Mouse (Mus musculus) midbrain, embryonic 11.5 days (tissue): ENCODE measurements around the gene Asap2. TPM values are rescaled to one million over a fixed set of nuclear protein-coding genes. Genes with fewer than 3 reads are reported as not detected.

Experiments used
- ATAC-seq: fragments of 200-750 bp; cut with Nextera tagmentation; 2 replicates; pipeline ENCODE4 v1.8.0; 2017; ENCODE audit warnings: moderate TSS enrichment, moderate library complexity; ENCODE audit not compliant: low FRiP score
- DNase-seq: peaks from one replicate; pipeline ENCODE4 v3.0.0; 2015; ENCODE audit warnings: low spot score; ENCODE audit errors: missing footprints
- H3K27ac ChIP-seq: fragments of 300-500 bp; sonication (generic); 2 replicates; pipeline ENCODE4 v1.5.1; 2014; ENCODE audit warnings: low read depth, low read length
- H3K27me3 ChIP-seq: fragments of 300-500 bp; sonication (generic); 2 replicates; pipeline ENCODE4 v1.6.1; 2014; ENCODE audit warnings: mild to moderate bottlenecking, low read length, moderate library complexity, mixed read lengths; ENCODE audit not compliant: control insufficient read depth, insufficient read depth
- H3K36me3 ChIP-seq: fragments of 300-500 bp; sonication (generic); 2 replicates; pipeline ENCODE4 v1.6.1; 2014; ENCODE audit warnings: mild to moderate bottlenecking, low read length, moderate library complexity, mixed read lengths; ENCODE audit not compliant: control insufficient read depth, insufficient read depth
- H3K4me1 ChIP-seq: fragments of 300-500 bp; sonication (generic); 2 replicates; pipeline ENCODE4 v1.6.1; 2014; ENCODE audit warnings: low read length; ENCODE audit not compliant: control insufficient read depth, insufficient read depth
- H3K4me2 ChIP-seq: fragments of 300-500 bp; sonication (generic); 2 replicates; pipeline ENCODE4 v1.6.1; 2014; ENCODE audit warnings: mild to moderate bottlenecking, moderate library complexity
- H3K4me3 ChIP-seq: fragments of 300-500 bp; sonication (generic); 2 replicates; pipeline ENCODE4 v1.5.1; 2014; ENCODE audit warnings: low read depth, low read length
- H3K9ac ChIP-seq: fragments of 300-500 bp; sonication (generic); 2 replicates; pipeline ENCODE4 v1.6.1; 2014; ENCODE audit warnings: low read length
- H3K9me3 ChIP-seq: fragments of 300-500 bp; sonication (generic); 2 replicates; pipeline ENCODE4 v1.6.1; 2016; ENCODE audit warnings: low read length; ENCODE audit not compliant: control insufficient read depth
- WGBS: fragments of 180-500 bp; shearing (Covaris S2); extraction: QIAGEN DNeasy Blood & Tissue Kit; methylation state at CpG from one replicate; pipeline ENCODE4 v1.1.7; 2014; 5-methylcytosine and 5-hydroxymethylcytosine counted together
- polyA plus RNA-seq: library from polyadenylated mRNA; unstranded; fragments of >200 nt; fragmentation: Nextera tagmentation; extraction: Ambion mirVana; gene quantifications from 2 replicates; pipeline ENCODE4 v1.2.1, GENCODE M21; 2014

The Asap2 gene
- polyA plus RNA-seq, 1 experiment from 2014 or later, result 16.0 TPM

GRCm38 (mm10) chr12:21168149-21168548, 177.9 kb downstream of the Asap2 start:
- H3K36me3 ChIP-seq, result peaks cover 3% of the 10 kb centered on the region; the same call in 1 of the 2 replicates
- H3K4me2 ChIP-seq, result no peak overlapping the region
- H3K27me3 ChIP-seq, result no peaks in the 10 kb centered on the region
- 0 out of 2 replicates have a peak, but pooled peaks cover 2% of the 10 kb centered on the region for H3K4me1 ChIP-seq
- 86% methylated on average over 6 of the region's 6 CpGs for WGBS
- DNase-seq (no peak), ATAC-seq (no peak)
- H3K9ac ChIP-seq, result no peak overlapping the region
- H3K9me3 ChIP-seq, result no peaks in the 10 kb centered on the region
- H3K4me3 ChIP-seq, result no peak overlapping the region
- H3K27ac ChIP-seq, result no peak overlapping the region

- 86% methylated on average over 11 of the region's 11 CpGs for WGBS
- H3K4me3 ChIP-seq, result no peak overlapping the region
- no peak for ATAC-seq
- no peak for DNase-seq
- H3K9me3 ChIP-seq, result no peaks in the 10 kb centered on the region
- H3K4me1 ChIP-seq, result 0 out of 2 replicates have a peak, but pooled peaks cover 2% of the 10 kb centered on the region
- H3K27ac ChIP-seq, result no peak overlapping the region
- no peak overlapping the region for H3K9ac ChIP-seq
- no peaks in the 10 kb centered on the region for H3K27me3 ChIP-seq
- H3K4me2 ChIP-seq, result no peak overlapping the region
- peaks cover 3% of the 10 kb centered on the region; the same call in 1 of the 2 replicates for H3K36me3 ChIP-seq
Observed at GRCm38 (mm10) chr12:21171776-21172490, 181.7 kb downstream of the Asap2 start.

DNA sequence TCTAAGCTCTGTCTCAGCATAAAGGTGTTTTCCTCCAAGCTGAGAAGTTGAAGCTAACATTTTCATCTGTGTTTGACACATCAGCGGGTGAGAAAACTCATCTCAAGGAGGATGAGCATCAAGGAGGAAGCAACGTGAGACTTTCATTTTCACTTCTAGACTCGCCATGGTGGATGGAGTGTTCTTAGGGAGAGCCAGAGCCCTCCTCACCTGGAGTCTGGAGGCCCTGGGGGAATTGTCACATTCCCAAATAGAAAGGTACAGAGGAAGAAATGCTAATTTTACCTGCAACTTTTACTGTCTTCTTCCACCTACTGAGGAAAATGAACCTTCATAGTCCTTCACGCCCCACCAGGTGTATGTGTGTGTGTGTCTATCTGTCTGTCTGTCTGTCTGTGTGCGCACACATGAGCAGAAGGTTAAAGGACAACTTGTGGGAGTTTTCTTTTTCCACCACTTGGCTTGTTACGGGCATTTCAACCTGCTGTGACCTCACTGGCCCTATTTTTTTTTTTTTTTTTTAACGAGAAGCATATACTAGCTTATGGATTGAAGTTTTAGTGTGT, 183.7 kb downstream of the Asap2 start:
- Histone ChIP-seq H3K4me1 (no peaks in the 10 kb centered on the region), H3K9me3 (no peaks in the 10 kb centered on the region), H3K4me2 (no peak overlapping the region), H3K4me3 (no peak overlapping the region), H3K27me3 (no peaks in the 10 kb centered on the region), H3K9ac (no peak overlapping the region), H3K36me3 (peaks cover 3% of the 10 kb centered on the region; the same call in 1 of the 2 replicates), H3K27ac (no peak overlapping the region)
- ATAC-seq, result no peak
- no peak for DNase-seq
- 89% methylated on average over 7 of the region's 7 CpGs for WGBS

DNA sequence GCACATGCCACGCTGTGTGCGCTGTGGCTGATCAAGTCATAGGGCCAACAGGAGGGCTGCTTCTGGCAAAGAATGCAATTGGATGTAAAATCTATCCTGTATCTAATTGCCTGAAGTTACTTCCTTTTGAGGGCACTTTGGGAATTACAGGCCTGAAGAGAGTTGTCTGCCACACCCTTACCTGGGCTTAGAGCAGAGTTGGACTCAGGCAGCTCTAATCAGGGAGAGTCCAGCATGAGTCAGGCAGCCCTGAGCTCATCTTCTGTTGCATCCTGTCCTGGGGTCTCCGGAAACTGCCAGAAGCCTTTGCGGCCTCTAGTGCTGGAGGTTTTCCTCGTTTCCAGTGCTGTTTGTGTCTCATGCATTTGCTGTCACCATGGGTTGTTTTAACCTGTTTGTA, 186.1 kb downstream of the Asap2 start:
- Histone ChIP-seq H3K9me3 (no peaks in the 10 kb centered on the region), H3K9ac (no peak overlapping the region), H3K27ac (no peak overlapping the region), H3K27me3 (no peaks in the 10 kb centered on the region), H3K4me3 (no peak overlapping the region), H3K4me1 (no peaks in the 10 kb centered on the region), H3K4me2 (no peak overlapping the region), H3K36me3 (no peaks in the 10 kb centered on the region)
- ATAC-seq, result no peak
- DNase-seq, result no peak
- WGBS, result 92% methylated on average over 5 of the region's 5 CpGs

- H3K36me3 ChIP-seq, result no peaks in the 10 kb centered on the region
- no peaks in the 10 kb centered on the region for H3K9me3 ChIP-seq
- no peak overlapping the region for H3K9ac ChIP-seq
- H3K27ac ChIP-seq, result no peak overlapping the region
- DNase-seq (no peak), ATAC-seq (no peak)
- H3K4me3 ChIP-seq, result no peak overlapping the region
- no peaks in the 10 kb centered on the region for H3K4me1 ChIP-seq
- no peak overlapping the region for H3K4me2 ChIP-seq
- no peaks in the 10 kb centered on the region for H3K27me3 ChIP-seq
Observed at GRCm38 (mm10) chr12:21177123-21177698, 187.0 kb downstream of the Asap2 start.

DNA sequence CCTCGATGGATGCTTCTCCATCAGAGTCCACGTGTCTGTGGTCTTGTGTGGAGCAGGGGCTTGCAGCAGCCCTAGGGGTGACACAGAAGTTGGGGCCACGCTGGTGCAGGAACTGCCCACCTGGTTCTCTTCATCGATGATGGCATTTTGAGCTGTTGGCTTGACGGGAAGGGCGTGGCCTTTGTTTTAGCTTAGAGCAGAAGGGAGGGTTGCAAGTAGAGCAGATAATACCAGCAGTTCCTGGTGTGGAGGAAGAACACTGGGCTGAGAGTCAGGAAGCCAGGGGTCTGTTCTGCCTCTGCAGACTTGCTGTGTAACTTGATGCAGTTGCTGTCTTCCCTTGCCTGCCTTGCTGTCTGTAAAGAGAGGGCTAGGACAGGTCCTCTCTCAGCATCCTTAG, 189.8 kb downstream of the Asap2 start:
- Histone ChIP-seq H3K36me3 (no peaks in the 10 kb centered on the region), H3K9ac (no peak overlapping the region), H3K4me2 (no peak overlapping the region), H3K27me3 (no peaks in the 10 kb centered on the region), H3K4me3 (no peak overlapping the region), H3K27ac (no peak overlapping the region), H3K4me1 (no peaks in the 10 kb centered on the region), H3K9me3 (no peaks in the 10 kb centered on the region)
- WGBS, result 92% methylated on average over 6 of the region's 6 CpGs
- no peak for DNase-seq
- ATAC-seq, result no peak

DNA sequence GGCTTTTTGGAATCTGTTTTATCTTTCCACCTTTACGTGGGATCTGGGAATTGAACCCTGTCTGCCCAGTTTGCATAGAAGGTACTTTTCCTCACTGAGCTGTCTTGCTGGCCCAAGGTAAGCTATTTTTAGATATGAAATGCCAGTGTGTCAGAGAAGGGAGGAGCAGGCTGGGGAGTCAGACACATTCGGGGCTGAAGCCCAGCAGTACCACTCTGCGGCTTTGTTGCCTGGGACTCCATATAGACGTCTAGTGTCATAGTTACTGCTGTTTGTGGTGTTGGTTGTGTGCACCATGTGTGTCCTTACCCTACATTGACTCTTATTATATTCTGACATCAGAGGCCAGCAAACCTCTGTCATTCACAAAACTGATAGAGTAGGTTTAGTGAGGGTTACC, 192.5 kb downstream of the Asap2 start:
- ATAC-seq (no peak), DNase-seq (no peak)
- H3K36me3 ChIP-seq, result no peaks in the 10 kb centered on the region
- no peak overlapping the region for H3K27ac ChIP-seq
- no peaks in the 10 kb centered on the region for H3K4me1 ChIP-seq
- no peaks in the 10 kb centered on the region for H3K9me3 ChIP-seq
- no peaks in the 10 kb centered on the region for H3K27me3 ChIP-seq
- H3K4me2 ChIP-seq, result no peak overlapping the region
- no peak overlapping the region for H3K9ac ChIP-seq
- 86% methylated on average over 4 of the region's 4 CpGs for WGBS
- H3K4me3 ChIP-seq, result no peak overlapping the region

DNA sequence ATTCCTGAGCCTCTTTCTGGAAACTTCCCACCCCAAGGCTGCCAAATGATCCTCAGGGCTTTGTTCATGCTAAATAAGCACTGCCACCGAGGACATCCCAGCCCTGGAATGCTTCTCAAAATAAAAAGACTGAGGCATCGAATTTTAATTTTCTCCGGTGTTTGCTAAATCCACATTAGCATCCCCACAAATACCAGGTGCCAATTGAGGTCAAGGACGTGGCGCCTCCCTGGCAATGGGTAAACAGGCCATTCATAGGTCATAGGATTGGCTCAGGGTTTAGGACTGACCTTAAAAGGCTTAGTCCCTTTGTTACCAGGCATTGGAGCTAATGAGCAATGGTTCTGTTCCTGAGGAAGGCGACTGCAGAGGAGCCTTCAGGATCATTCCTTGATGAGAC, 193.1 kb downstream of the Asap2 start:
- Histone ChIP-seq H3K4me3 (no peak overlapping the region), H3K4me1 (no peaks in the 10 kb centered on the region), H3K27ac (no peak overlapping the region), H3K9me3 (no peaks in the 10 kb centered on the region), H3K36me3 (no peaks in the 10 kb centered on the region), H3K4me2 (no peak overlapping the region), H3K9ac (no peak overlapping the region), H3K27me3 (no peaks in the 10 kb centered on the region)
- WGBS, result 58% methylated on average over 6 of the region's 6 CpGs
- no peak for DNase-seq
- no peak for ATAC-seq

DNA sequence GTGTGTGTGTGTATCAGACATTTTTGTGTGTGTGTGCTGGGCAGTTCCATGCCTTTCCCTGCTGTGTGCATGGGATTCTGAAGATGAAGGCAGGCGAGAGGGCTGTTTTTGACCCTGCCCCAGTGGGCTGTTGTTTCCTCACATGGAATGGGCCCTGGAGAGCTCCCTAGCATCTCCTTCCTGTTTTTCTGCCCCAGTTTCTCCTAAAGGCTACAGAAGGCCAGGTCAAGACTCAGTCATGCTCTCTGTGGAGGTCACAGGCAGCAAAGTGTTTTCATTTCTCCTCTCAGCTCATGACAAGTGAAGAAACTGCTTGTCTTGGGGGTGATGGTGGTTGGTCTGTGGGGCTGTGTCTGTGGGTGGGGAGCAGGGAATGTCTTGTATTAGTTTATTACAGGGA, 195.9 kb downstream of the Asap2 start:
- Histone ChIP-seq H3K4me2 (no peak overlapping the region), H3K4me1 (no peaks in the 10 kb centered on the region), H3K4me3 (no peak overlapping the region), H3K27me3 (no peaks in the 10 kb centered on the region), H3K9ac (no peak overlapping the region), H3K9me3 (no peaks in the 10 kb centered on the region), H3K36me3 (no peaks in the 10 kb centered on the region; the same call in 1 of the 2 replicates), H3K27ac (no peak overlapping the region)
- ATAC-seq, result no peak
- 88% methylated on average over 1 of the region's 1 CpGs for WGBS
- DNase-seq, result no peak
